Mouse (Mus musculus): ENCODE data around the gene Utp18.

- TF ChIP-seq CTCF (IDR thresholded peaks at IDR 0.05; ENCODE audit: low read depth, low read length) (no peak), EP300 (IDR thresholded peaks at IDR 0.05; ENCODE audit: insufficient read depth, low read depth, low read length) (no peak)
Observed at GRCm38 (mm10) chr11:93887080-93887447, 1.5 kb upstream of the Utp18 start.
